Mouse (Mus musculus) cerebellum, postnatal 4 days (tissue): ENCODE measurements at regions not wholly inside any gene's neighbourhood (a gene's known extent, or its start where the extent isn't known, plus 50 kb on each side); places are given as distances from the start of the nearest gene placed in this dataset.

Experiments used
- DNase-seq, 2 experiments: peaks; one replicate each; pipeline ENCODE4 v3.0.0; 2022; ENCODE audit warnings: low spot score in 2 of 2, mixed read lengths in 1 of 2

DNA sequence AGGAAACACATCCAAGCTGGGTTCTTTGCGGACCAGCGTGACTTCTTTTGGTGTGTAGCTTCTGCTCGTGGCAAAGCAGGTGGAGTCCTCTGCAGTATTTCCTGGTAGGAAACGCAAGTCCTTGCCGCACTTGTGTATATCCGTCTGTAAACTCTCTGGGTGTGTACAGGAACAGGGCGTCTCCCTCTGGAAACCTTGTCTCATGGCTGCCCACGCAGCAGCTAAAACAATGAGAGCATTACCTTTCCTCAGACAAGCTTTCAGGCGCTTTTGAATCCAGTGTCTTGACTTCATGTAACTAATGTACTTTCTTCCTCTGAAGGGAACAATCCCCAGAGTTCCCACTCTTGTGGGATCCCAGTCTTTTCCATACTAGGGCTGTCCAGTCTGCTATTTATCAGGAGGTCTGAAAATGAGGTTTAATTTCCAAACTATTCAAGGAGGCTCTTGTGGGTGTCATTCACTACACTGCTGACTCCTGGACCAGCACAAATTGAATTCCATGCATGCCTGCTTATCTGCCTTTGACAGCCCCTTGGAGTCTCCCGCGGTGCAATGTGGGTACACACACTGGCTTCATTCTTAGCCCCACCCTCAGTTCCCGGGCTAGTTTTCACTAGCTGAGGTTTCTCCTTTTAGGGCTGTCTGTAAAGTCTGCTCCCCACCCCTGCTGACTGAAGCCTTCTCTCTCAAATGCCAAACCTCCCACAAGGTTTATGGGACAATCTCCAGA is 161.6 kb upstream of the Anxa10 start:
- peak; percentile 3 to 17 for DNase-seq

- no peak for DNase-seq
Measured at GRCm38 (mm10) chr8:62250551-62250950, 127.6 kb upstream of the Anxa10 start.
